Mouse (Mus musculus) brain, embryonic 14.5 days (tissue): ENCODE data around the gene Nkapl.
A peak's percentile ranks its signal among the peaks of the same experiment; 100 is the strongest.
"Not testable (repeated sequence)": the region's sequence is repeated elsewhere in the genome, so short reads cannot be mapped to it uniquely, and the experiment has no call there.

ENCODE experiments used
- CTCF ChIP-seq: fragments of 200-500 bp; IDR thresholded peaks from 2 replicates; pipeline ENCODE4 v1.5.1; 2012; ENCODE audit warnings: inconsistent platforms, mild to moderate bottlenecking, moderate library complexity, borderline replicate concordance; ENCODE audit not compliant: insufficient read depth, insufficient read length; ENCODE audit errors: extremely low read depth
- POLR2A ChIP-seq: fragments of 200-500 bp; IDR thresholded peaks from 2 replicates; pipeline ENCODE4 v1.6.1; 2012; ENCODE audit warnings: mild to moderate bottlenecking, inconsistent platforms, borderline replicate concordance; ENCODE audit not compliant: poor library complexity, insufficient read depth, insufficient read length, severe bottlenecking; ENCODE audit errors: extremely low read depth

- TF ChIP-seq CTCF, result not testable (repeated sequence)
- peak; percentile 5; the same call in 1 of the 2 replicates for TF ChIP-seq POLR2A
These were observed 10.7 kb upstream of the Nkapl start, which contains the start of the genes Zkscan4 and Gm10065 for GRCm38 (mm10) chr13:21478759-21479670.
